Mouse (Mus musculus): ENCODE results near the gene Psmb7. TPM values are rescaled to one million over a fixed set of nuclear protein-coding genes. Genes with fewer than 3 reads are reported as not detected.
A peak's percentile ranks its signal among the peaks of the same experiment; 100 is the strongest.

Gene Psmb7
- total RNA-seq, 1 experiment from 2014 or later: 71.1 TPM

DNA sequence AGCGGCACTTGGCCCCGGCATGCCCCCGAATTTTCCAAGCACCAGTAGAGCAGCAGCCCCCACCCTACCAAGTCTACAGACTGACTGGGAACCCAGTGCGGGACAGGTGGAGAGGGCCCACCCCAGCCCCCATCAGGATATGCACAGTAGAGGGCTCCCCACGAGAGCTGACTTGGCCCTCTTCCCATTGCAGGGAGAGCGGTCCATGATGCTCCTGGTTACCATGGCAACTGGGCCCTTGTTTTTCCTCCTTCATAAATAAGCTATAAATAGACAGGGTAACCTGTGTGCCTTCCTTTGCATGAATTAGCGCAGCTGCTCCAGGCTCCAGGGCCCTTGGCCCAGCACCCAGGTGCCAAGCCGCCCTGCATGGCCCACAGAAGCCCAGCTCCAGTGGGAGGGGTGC is 3.3 kb upstream of the Psmb7 start:
- no peak for ATAC-seq (ENCODE audit: extremely low read depth, insufficient number of reproducible peaks, low FRiP score, poor library complexity, severe bottlenecking)

DNA sequence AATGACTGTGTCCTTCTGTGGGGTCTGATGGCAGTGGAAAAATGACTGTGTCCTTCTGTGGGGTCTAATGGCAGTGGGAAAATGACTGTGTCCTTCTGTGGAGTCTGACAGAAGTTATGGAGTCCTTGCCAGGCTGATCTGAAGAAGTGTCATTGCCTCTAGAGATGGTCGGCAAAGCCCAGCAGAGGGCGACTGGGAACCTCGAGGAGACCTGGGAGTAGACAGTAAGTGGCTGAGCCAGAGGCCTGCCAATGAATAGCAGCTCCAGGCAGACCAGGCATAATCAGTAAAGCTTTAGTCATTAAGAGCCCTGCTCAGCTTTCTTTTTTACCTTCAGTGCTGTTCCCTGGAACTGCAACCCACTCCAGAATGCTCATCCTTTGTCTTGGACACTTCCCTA is 2.0 kb upstream of the Psmb7 start:
- ATAC-seq (ENCODE audit: extremely low read depth, insufficient number of reproducible peaks, low FRiP score, poor library complexity, severe bottlenecking): peak; percentile 32; the same call in 1 of the 2 replicates

GRCm38 (mm10) chr2:38641761-38642160 is 2.1 kb downstream of the Psmb7 start:
- no peak for ATAC-seq (ENCODE audit: extremely low read depth, insufficient number of reproducible peaks, low FRiP score, poor library complexity, severe bottlenecking)

- no peak for ATAC-seq (ENCODE audit: extremely low read depth, insufficient number of reproducible peaks, low FRiP score, poor library complexity, severe bottlenecking)
Measured at GRCm38 (mm10) chr2:38637716-38638267, 6.1 kb downstream of the Psmb7 start.

DNA sequence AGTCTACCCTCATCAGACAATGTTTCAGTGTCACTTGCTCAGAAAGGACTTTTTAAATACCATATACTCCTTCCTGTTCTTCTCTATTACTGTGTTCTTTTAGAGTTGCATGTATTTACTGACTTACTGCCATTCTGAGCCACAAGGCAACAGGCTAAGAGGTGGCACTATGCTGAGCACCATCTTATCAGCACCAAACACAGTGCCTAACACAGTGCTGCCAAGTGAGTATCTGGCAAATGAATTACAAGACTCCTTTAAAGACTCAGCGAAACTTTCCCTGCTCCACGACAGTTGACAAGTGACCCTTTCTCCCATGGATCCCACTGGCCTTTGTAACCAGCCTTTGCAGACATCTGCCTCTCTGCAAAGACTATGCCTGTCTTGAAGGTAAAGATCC is 13.3 kb downstream of the Psmb7 start:
- ATAC-seq (ENCODE audit: extremely low read depth, insufficient number of reproducible peaks, low FRiP score, poor library complexity, severe bottlenecking): no peak

DNA sequence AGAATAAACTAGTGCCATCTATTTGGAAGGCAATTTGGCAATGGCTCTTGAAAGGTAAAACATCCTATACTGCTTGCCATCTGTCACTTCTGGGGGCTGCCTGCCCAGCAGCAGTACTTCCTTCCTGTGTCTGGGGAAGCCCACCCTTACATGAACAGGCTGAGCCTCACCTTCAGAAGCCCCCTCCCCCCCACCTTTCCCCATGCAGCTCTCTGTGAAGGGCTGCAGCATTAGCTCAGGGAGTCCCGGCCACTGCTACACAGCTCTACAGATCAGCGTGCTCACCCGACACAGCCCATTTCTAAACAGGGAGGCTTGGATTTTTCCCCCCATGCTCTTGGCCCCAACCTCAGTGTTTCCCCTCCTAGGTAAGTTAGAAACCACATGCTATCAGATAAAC is 14.4 kb downstream of the Psmb7 start:
- no peak for ATAC-seq (ENCODE audit: extremely low read depth, insufficient number of reproducible peaks, low FRiP score, poor library complexity, severe bottlenecking)

GRCm38 (mm10) chr2:38628801-38629200 is 15.1 kb downstream of the Psmb7 start:
- ATAC-seq (ENCODE audit: extremely low read depth, insufficient number of reproducible peaks, low FRiP score, poor library complexity, severe bottlenecking): no peak

DNA sequence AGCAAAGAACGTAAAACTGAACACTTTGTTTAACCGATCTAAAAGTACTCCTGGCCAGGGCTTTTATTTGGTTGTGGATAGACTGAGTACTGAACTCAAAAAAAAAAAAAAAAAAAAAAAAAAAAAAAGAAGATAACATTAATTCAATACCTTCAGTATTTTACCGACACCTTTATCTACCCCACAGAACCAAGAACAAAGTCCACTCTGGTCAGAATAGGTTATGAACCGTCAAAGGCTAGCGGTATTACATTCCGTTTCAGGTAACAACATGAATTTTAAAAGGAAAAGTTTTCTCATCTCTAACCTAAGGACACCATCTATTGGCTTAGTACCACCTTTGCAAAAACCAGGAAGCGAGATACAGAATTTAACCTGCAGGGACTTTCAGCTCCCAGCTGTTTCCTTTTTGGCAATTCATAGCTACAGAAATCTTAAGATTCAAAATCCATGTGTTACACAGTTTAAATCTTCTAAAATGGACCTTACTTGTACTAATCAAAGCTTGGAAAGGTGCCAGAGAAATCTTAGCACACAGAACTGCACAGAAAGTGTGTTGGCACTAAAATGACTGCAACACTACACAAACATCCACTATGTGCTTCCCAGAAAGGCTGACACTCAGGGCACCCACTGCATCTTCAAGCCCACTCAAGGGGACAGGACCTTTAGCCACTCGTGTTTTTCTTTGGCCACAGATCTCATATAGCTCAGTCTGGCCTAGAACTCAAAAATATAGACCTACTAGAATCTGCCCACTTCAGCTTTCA is 19.9 kb downstream of the Psmb7 start:
- ATAC-seq (ENCODE audit: extremely low read depth, insufficient number of reproducible peaks, low FRiP score, poor library complexity, severe bottlenecking): no peak

DNA sequence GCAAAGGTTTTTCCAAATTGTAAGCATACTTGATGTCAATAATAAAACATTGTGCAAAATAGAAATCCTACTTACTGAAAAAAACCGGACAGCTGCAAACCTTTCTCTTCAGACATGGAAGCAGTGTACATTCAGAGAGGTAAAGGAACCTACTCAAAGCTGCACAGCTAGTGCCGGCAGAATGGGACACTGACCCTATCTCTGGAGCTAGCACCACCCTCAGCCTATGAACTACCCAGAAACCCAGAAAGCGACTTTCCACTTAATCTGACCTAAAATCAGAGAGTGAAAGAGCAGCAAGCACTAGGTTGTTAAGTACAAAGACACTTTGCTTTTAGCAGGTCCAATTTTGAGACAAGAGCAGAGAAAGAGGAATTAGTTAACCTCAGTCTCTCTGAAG is 20.5 kb downstream of the Psmb7 start:
- ATAC-seq (ENCODE audit: extremely low read depth, insufficient number of reproducible peaks, low FRiP score, poor library complexity, severe bottlenecking): no peak

GRCm38 (mm10) chr2:38621610-38622021 is 22.3 kb downstream of the Psmb7 start:
- no peak for ATAC-seq (ENCODE audit: extremely low read depth, insufficient number of reproducible peaks, low FRiP score, poor library complexity, severe bottlenecking)

- ATAC-seq (ENCODE audit: extremely low read depth, insufficient number of reproducible peaks, low FRiP score, poor library complexity, severe bottlenecking): no peak
Measured at GRCm38 (mm10) chr2:38621076-38621475, 22.8 kb downstream of the Psmb7 start.

DNA sequence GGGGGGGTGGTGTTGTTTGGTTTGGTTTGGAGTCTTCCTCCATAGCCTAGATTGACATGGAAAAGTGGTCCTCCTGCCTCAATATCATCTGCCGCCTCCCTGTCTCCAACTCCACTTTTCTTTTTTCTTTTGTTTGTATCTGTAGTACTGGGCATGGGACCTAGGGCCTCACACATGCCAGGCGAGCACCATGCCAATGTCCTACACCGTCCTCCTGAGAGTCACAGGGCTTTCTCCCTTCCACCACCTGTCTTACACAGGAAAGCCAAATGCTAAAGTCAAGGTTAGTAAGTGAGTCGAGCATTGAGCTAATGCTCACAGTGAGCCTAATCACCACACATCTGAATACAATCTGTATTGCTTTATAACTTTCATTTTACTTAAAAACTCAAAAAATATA is 24.1 kb downstream of the Psmb7 start:
- ATAC-seq (ENCODE audit: extremely low read depth, insufficient number of reproducible peaks, low FRiP score, poor library complexity, severe bottlenecking): no peak

DNA sequence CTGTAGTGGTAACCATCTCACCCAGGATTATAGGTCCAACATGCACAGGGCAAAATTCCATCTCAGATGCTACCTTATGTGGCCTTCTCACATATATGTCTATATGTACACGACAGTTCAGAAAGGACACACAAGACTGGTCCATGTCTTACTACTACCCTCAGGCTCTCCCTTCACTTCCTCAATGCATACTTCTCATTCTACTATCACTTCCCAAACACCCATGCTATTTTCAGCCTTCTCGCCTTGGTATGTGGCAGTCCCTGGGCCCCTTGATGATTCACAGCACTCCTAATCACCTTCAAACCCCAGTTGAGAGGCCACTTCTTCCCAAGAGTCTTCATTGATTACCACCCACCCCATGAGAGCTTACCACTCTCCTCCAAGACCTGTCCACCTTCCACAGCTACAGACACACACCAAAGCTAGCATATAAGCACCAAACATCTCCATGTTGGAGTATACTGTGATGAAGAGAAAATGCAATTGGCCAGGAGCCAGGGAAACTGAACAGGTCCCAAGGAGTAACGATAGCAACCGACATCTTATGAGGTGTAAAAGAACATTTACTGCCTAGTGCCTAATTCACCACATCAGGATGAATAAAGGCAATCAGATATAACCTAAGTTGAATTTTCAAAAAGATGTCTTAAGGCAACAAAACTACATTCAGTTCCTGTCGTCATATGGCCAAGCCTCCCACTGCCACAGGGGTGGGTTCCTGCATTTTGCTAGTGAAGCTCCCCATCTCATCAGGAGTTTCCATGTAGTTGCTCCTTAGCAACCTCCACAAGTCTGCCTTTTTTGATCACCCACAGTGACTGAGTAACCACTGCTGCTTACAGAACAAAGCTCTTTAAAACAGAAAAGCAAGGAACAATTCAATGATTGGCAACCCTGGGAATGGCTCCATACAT is 26.7 kb downstream of the Psmb7 start:
- no peak for ATAC-seq (ENCODE audit: extremely low read depth, insufficient number of reproducible peaks, low FRiP score, poor library complexity, severe bottlenecking)

GRCm38 (mm10) chr2:38616072-38616471 is 27.8 kb downstream of the Psmb7 start:
- no peak for ATAC-seq (ENCODE audit: extremely low read depth, insufficient number of reproducible peaks, low FRiP score, poor library complexity, severe bottlenecking)

- ATAC-seq (ENCODE audit: extremely low read depth, insufficient number of reproducible peaks, low FRiP score, poor library complexity, severe bottlenecking): no peak
Measured at GRCm38 (mm10) chr2:38614437-38614836, 29.4 kb downstream of the Psmb7 start.

- ATAC-seq (ENCODE audit: extremely low read depth, insufficient number of reproducible peaks, low FRiP score, poor library complexity, severe bottlenecking): no peak
Measured at GRCm38 (mm10) chr2:38613576-38613975, 30.3 kb downstream of the Psmb7 start.

- no peak for ATAC-seq (ENCODE audit: extremely low read depth, insufficient number of reproducible peaks, low FRiP score, poor library complexity, severe bottlenecking)
Measured at GRCm38 (mm10) chr2:38612596-38612995, 31.3 kb downstream of the Psmb7 start.

GRCm38 (mm10) chr2:38610161-38610560 is 33.7 kb downstream of the Psmb7 start:
- no peak for ATAC-seq (ENCODE audit: extremely low read depth, insufficient number of reproducible peaks, low FRiP score, poor library complexity, severe bottlenecking)

DNA sequence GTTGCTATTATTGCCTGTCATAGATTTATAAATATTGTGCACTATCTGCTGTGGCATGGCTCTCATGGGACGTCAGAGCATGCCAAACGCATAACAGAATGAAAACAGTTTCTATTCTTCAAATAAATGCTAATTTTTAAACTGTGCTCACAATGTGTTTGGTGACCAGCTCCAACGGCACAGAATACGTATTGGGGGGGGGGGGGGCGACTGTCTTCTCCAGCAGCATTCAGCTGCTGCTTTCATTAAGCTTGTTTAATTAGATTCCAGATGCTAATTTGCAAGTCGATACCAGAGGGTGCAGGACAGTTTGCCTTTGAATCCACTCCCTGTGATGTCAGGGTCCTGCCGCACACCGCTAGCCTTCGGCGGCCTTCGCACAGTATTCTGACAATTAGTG is 34.6 kb downstream of the Psmb7 start:
- no peak for ATAC-seq (ENCODE audit: extremely low read depth, insufficient number of reproducible peaks, low FRiP score, poor library complexity, severe bottlenecking)

DNA sequence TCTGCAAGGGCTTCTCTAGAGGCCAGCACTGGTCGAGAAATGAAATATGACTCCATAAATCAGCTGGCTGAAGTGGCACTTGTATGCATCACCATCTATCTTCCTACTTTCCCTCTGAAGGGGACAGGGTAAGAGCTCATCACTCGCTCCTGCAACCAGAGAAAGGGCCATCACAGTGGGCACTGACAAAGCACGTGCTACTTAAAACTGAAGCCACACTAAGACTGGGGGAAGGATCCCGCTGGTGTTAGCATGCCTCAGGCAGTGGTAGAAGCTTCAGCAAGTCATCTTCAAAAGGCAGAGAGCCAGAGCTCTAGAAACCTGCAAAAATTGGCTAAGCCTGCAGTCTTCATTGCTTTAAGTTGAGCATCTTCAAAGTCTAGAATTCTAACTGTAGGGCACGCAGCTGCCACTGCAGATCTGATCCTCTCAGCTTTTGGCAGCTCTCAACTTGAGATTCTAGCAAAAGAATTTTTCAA is 35.0 kb downstream of the Psmb7 start:
- no peak for ATAC-seq (ENCODE audit: extremely low read depth, insufficient number of reproducible peaks, low FRiP score, poor library complexity, severe bottlenecking)

Data from neutrophil, adult 5-6 weeks (primary cell).